Mouse (Mus musculus) heart, embryonic 14.5 days (tissue): Measurements from ENCODE around the gene Cela2a. TPM values are rescaled to one million over a fixed set of nuclear protein-coding genes. Genes with fewer than 3 reads are reported as not detected.

Source experiments
- ATAC-seq: fragments of 200-750 bp; cut with Nextera tagmentation; 2 replicates; pipeline ENCODE4 v1.8.0; 2017; ENCODE audit warnings: low read depth, moderate TSS enrichment; ENCODE audit not compliant: insufficient number of reproducible peaks, insufficient read depth, low FRiP score
- H3K27ac ChIP-seq, 2 experiments: fragments of 200-500 bp in 1 of 2; fragments of 300-500 bp in 1 of 2; sonication (generic) in 1 of 2; replicated peaks in 1 of 2; 2 replicates each; pipeline ENCODE4 v1.5.1; 2012 to 2014; ENCODE audit warnings: low read depth in 2 of 2, low read length in 2 of 2, control low read depth in 1 of 2, mild to moderate bottlenecking in 1 of 2, mixed read lengths in 1 of 2; ENCODE audit not compliant: control insufficient read depth in 1 of 2, insufficient read depth in 1 of 2
- H3K27me3 ChIP-seq: fragments of 300-500 bp; sonication (generic); 2 replicates; pipeline ENCODE4 v1.6.1; 2014; ENCODE audit warnings: mild to moderate bottlenecking, low read length, control low read depth; ENCODE audit not compliant: control insufficient read depth, insufficient read depth
- H3K36me3 ChIP-seq: fragments of 300-500 bp; sonication (generic); 2 replicates; pipeline ENCODE4 v1.6.1; 2014; ENCODE audit warnings: mild to moderate bottlenecking, control low read depth, low read length, mixed read lengths; ENCODE audit not compliant: control insufficient read depth, insufficient read depth
- H3K4me1 ChIP-seq, 2 experiments: fragments of 200-500 bp in 1 of 2; fragments of 300-500 bp in 1 of 2; sonication (generic) in 1 of 2; 2 replicates each; pipeline ENCODE4 v1.6.1; 2012 to 2014; ENCODE audit warnings: low read length in 2 of 2, control low read depth in 1 of 2, mixed read lengths in 1 of 2; ENCODE audit not compliant: control insufficient read depth in 2 of 2, insufficient read depth in 2 of 2
- H3K4me2 ChIP-seq: fragments of 300-500 bp; sonication (generic); 2 replicates; pipeline ENCODE4 v1.6.1; 2014; ENCODE audit warnings: mild to moderate bottlenecking, low read length
- H3K4me3 ChIP-seq, 2 experiments: fragments of 200-500 bp in 1 of 2; fragments of 300-500 bp in 1 of 2; sonication (generic) in 1 of 2; 2 replicates each; pipeline ENCODE4 v1.5.1; 2012 to 2014; ENCODE audit warnings: low read length in 2 of 2, mild to moderate bottlenecking in 2 of 2, control low read depth in 1 of 2, low read depth in 1 of 2, moderate library complexity in 1 of 2; ENCODE audit not compliant: control insufficient read depth in 1 of 2, insufficient read depth in 1 of 2
- H3K9ac ChIP-seq: fragments of 300-500 bp; sonication (generic); 2 replicates; pipeline ENCODE4 v1.6.1; 2014; ENCODE audit warnings: mild to moderate bottlenecking, low read length
- H3K9me3 ChIP-seq: fragments of 300-500 bp; sonication (generic); 2 replicates; pipeline ENCODE4 v1.6.1; 2016; ENCODE audit warnings: low read length, control low read depth; ENCODE audit not compliant: control insufficient read depth
- WGBS: fragments of 180-500 bp; shearing (Covaris S2); extraction: QIAGEN DNeasy Blood & Tissue Kit; methylation state at CpG from one replicate; pipeline ENCODE4 v1.1.7; 2014; 5-methylcytosine and 5-hydroxymethylcytosine counted together
- polyA plus RNA-seq: library from polyadenylated mRNA; unstranded; fragments of >200 nt; fragmentation: Nextera tagmentation; extraction: Ambion mirVana; gene quantifications from 2 replicates; pipeline ENCODE4 v1.2.1, GENCODE M21; 2014

Cela2a gene
- polyA plus RNA-seq, 1 experiment from 2014 or later: not detected

DNA sequence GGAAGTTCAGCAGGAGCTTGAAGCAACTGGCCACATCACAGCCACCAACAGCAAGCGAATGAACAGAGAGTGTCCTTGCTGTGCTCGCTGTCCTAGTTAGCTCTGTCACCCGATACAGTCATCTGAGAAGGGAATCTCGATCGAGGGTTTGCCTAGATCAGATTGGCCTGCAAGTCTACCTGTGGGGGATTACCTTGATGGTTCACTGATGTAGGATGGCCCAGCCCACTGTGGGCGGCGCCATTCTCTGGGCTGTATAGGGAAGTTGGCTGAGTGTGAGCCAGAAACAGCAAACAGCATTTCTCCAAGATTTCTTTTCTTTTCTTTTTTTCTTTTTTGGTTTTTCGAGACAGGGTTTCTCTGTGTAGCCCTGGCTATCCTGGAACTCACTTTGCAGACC lies 38.5 kb upstream of the Cela2a start:
- no peak overlapping the region for H3K4me2 ChIP-seq
- H3K9me3 ChIP-seq: no peaks in the 10 kb centered on the region
- no peak overlapping the region for H3K4me3 ChIP-seq
- peaks cover 43 to 48% of the 10 kb centered on the region in 2 experiments for H3K4me1 ChIP-seq
- H3K27ac ChIP-seq: no peak overlapping the region
- no peaks in the 10 kb centered on the region for H3K27me3 ChIP-seq
- 91% methylated on average over 8 of the region's 8 CpGs for WGBS
- no peak overlapping the region for H3K9ac ChIP-seq
- no peak for ATAC-seq
- peaks cover 45% of the 10 kb centered on the region for H3K36me3 ChIP-seq

DNA sequence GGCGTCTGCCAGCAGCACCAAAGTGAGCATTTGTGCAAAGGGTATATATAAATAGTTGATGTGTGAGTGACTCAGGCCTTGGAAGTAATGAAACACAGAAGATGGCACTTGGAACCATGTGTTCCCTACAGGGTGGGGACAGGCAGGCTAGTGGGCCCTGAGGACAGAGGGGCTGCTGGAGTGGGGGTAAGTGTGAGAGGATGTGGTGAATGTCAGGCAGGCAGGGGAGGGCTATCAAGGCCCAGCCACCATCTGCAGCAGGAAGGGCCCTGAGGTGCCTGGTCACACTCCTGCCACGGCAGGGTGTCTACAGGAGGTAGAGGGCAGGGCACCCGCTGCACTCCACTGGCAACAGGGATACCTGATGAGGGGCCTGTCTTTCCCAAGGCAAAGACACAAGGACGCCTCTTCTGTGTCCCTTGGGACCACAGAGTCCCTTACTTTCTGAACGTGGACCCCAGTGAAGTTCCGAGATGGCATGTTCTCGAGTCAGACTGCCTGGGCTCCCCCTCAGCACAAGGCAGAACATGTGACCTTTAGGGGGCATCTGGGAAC lies 37.8 kb upstream of the Cela2a start:
- Histone ChIP-seq H3K36me3 (peaks cover 46% of the 10 kb centered on the region), H3K9me3 (no peaks in the 10 kb centered on the region), H3K4me3 (no peak overlapping the region), H3K27me3 (no peaks in the 10 kb centered on the region), H3K9ac (peak overlapping the region; percentile 6; the same call in 1 of the 2 replicates), H3K4me2 (no peak overlapping the region), H3K4me1 (peaks cover 43 to 46% of the 10 kb centered on the region in 2 experiments), H3K27ac (peak overlapping the region; percentile 15 to 61)
- WGBS: 76% methylated on average over 7 of the region's 7 CpGs
- ATAC-seq: no peak

DNA sequence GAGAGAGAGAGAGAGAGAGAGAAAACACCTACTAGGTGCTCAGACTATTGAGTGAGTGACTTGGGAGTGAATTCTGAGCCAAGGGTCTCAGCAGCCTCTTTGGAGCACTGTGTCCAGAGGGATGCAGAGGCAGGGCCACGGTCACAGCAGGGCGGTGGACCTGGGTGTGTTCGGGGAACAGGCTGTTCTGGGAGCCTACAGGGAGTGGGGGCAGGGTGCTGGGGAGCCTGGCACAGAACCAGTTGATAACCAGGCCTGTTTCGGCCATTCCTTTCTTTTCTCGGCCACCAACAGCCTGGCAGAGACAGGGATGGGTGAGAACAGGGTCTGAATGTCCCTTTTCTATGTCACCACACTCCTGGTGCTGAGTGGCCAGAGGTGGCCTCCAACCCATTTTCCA lies 36.9 kb upstream of the Cela2a start:
- H3K4me3 ChIP-seq: no peak overlapping the region
- H3K4me1 ChIP-seq: peaks cover 37 to 39% of the 10 kb centered on the region in 2 experiments
- WGBS: 33% methylated on average over 5 of the region's 5 CpGs
- H3K4me2 ChIP-seq: no peak overlapping the region
- no peaks in the 10 kb centered on the region for H3K27me3 ChIP-seq
- no peaks in the 10 kb centered on the region for H3K9me3 ChIP-seq
- H3K27ac ChIP-seq: peak overlapping the region; percentile 15 to 61; a peak in 2 of 4 replicates
- ATAC-seq: no peak
- peaks cover 52% of the 10 kb centered on the region for H3K36me3 ChIP-seq
- peak overlapping the region; percentile 4 for H3K9ac ChIP-seq

DNA sequence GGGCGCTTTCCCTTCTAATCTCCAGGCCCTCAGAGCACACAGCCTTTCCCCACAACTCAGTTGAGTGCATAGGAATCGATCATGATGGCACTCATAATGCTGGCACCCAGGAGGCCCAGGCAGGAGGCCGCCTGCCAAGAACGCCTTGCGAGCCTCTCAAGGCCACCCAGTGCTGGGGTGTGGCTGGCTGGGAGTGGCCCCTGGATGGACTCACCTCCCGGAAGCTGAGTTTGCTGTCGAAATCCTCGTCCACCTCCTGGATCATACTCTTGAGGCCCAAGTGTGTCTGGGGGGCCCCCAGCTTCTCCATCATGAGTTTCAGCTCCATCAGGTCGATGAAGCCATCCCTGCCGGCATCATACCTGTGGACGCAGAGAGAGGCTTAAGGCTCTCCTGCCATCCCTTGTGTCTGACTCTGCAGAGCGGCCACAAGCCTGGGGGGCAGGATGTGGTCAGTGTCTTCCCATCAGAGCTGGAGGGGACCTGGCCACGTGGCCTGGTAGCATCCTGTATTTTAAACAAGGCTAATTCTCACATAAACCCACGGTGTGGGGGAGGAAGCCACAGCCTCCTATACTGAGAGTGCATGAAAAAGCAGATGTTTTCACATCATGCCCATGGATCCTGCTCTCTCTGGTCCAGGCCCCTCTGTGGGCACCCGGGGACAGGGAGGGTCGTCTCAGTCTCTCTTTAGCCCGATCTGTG lies 35.8 kb upstream of the Cela2a start:
- WGBS: 90% methylated on average over 17 of the region's 17 CpGs
- Histone ChIP-seq H3K4me1 (peaks cover 25 to 28% of the 10 kb centered on the region in 2 experiments), H3K27me3 (no peaks in the 10 kb centered on the region), H3K9me3 (no peaks in the 10 kb centered on the region), H3K9ac (no peak overlapping the region), H3K4me3 (no peak overlapping the region), H3K36me3 (peaks cover 52% of the 10 kb centered on the region), H3K27ac (no peak overlapping the region), H3K4me2 (no peak overlapping the region)
- ATAC-seq: no peak

DNA sequence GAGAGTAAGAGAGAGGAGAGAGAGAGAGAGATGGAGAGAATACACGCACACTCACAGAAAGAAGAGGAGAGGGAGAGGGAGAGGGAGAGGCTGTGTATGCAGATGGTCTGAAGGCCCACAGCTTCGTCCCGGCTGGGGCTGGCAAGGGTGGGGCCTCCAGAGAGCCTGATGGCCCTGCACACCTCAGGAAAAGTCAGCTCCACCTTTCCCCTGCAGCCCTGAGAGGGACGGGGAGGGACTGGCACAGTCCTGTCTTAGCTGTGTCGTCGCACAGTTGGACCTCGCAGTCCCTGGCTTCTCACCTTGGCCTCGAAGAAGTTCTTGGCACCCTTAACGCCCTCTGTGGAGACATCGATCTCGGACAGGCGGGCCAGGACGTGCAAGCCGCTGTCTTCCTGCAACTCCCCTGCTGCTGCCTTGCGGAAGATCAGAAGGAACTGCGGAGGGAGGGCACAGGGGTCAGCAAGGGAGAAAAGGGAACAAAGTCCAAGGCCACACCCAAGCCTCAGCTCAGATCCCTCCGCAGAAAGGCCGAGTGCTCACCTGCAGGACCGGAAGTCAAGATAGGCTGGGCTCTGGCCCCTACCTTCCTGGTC lies 34.4 kb upstream of the Cela2a start:
- Histone ChIP-seq H3K9ac (no peak overlapping the region), H3K9me3 (no peaks in the 10 kb centered on the region), H3K27ac (no peak overlapping the region), H3K4me2 (no peak overlapping the region), H3K36me3 (peaks cover 50% of the 10 kb centered on the region), H3K27me3 (no peaks in the 10 kb centered on the region), H3K4me3 (no peak overlapping the region), H3K4me1 (peaks cover 13 to 15% of the 10 kb centered on the region in 2 experiments)
- 77% methylated on average over 19 of the region's 19 CpGs for WGBS
- no peak for ATAC-seq

DNA sequence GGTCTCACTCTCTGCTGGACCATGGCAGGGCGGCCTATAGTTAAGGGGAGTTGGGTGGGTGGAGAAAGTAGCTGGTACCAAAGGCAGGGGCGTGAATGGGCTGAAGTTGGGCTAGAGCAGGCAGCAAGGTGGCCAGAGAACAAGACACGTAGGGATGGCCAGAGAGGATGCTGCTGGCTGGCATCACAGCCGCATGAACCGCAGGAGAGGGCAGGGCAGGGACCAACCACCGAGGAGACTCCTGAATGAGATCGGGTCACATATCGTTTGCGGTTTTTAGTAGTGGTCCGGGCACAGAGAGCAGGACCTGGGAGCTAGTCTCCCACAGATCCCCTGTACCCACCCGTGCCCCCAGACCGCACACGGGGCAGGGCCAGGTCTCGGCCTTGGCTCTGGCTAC lies 33.4 kb upstream of the Cela2a start:
- Histone ChIP-seq H3K27ac (no peak overlapping the region), H3K9ac (no peak overlapping the region), H3K27me3 (no peaks in the 10 kb centered on the region), H3K4me2 (no peak overlapping the region), H3K4me1 (peaks cover 13 to 15% of the 10 kb centered on the region in 2 experiments), H3K4me3 (no peak overlapping the region), H3K9me3 (no peaks in the 10 kb centered on the region), H3K36me3 (peaks cover 43% of the 10 kb centered on the region)
- WGBS: 97% methylated on average over 14 of the region's 14 CpGs
- no peak for ATAC-seq

DNA sequence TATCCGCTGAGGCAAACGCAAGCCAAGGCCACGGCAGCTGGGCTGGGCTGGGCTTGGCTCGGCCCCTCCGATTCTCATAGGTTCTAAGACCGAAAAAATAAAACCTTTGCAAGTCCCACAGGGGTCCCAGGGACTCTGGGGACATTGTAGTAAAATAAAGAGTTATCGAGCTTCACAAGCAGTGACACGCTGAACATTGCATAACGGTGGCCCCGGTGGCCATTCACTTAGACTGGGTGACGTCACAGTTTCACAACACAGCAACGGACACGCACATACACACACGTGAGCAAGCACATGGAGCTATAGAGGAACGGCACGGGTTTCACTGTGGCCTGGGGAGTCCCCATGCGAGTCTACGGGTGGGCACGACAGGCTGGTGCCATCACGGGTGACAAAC lies 32.5 kb upstream of the Cela2a start:
- no peak for ATAC-seq
- Histone ChIP-seq H3K4me2 (no peak overlapping the region), H3K9me3 (no peaks in the 10 kb centered on the region), H3K4me1 (peaks cover 6 to 9% of the 10 kb centered on the region in 2 experiments), H3K9ac (no peak overlapping the region), H3K36me3 (peaks cover 43% of the 10 kb centered on the region), H3K4me3 (no peak overlapping the region), H3K27me3 (no peaks in the 10 kb centered on the region), H3K27ac (no peak overlapping the region)
- WGBS: 90% methylated on average over 18 of the region's 20 CpGs
